In the genomic region with DNA sequence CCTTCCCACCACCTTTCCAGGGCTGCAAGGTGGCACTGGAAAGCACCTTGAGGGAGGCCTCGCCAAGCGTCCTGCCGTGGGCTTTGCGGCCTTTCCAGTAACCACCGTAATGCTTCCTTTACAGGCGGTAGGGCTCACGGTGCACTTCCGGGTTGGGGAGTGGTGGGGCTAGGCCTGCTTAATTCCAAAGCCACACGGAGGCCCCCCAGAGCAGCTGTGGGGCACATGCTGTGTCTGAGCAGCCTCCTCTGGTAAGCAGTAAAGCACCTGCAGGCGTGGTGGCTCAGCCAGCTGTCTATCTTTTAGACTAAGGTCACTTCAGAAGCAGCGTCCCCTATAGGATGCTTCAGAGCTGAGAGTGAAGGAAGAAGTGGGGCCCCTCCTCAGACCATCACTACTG, we compare ENCODE assay signal across 14 mouse cellular contexts.
"Had no signal": no experiment of that assay in that cellular context is flagged by ENCODE, and none has a peak within 500 bp of the region (broad histone marks: within the 10 kb centered on the region; RNA-seq: fewer than 3 reads in every experiment).

No protein-coding gene starts in this region.

- H3K4me2 ChIP-seq: limb, embryonic 12.5 days; liver, embryonic 13.5 days; neural tube, embryonic 12.5 days had no signal

- H3K9me3 ChIP-seq: limb, embryonic 12.5 days; liver, embryonic 13.5 days; neural tube, embryonic 12.5 days had no signal

- H3K27me3 ChIP-seq: limb, embryonic 12.5 days; liver, embryonic 13.5 days; neural tube, embryonic 12.5 days had no signal

- H3K4me1 ChIP-seq: limb, embryonic 12.5 days; liver, embryonic 13.5 days had no signal

- DNase-seq: kidney, adult 8-10 months; kidney, postnatal 36 days; layer of hippocampus, adult 9-11 months; layer of hippocampus, postnatal 36 days; liver; liver, embryonic 13.5 days; liver, postnatal 0 days; lung, postnatal 36 days; midbrain, embryonic 14.5 days; retina, postnatal 1 day had no signal

- H3K9ac ChIP-seq: limb, embryonic 12.5 days; liver, embryonic 13.5 days; liver, postnatal 0 days; neural tube, embryonic 12.5 days had no signal

- ATAC-seq: intestine, embryonic 16.5 days; liver, postnatal 0 days had no signal

- H3K4me3 ChIP-seq: limb, embryonic 12.5 days; liver, embryonic 13.5 days; neural tube, embryonic 12.5 days had no signal

- H3K27ac ChIP-seq: kidney, postnatal 0 days; limb, embryonic 12.5 days; liver, embryonic 13.5 days; neural tube, embryonic 12.5 days had no signal
